In the genomic region with DNA sequence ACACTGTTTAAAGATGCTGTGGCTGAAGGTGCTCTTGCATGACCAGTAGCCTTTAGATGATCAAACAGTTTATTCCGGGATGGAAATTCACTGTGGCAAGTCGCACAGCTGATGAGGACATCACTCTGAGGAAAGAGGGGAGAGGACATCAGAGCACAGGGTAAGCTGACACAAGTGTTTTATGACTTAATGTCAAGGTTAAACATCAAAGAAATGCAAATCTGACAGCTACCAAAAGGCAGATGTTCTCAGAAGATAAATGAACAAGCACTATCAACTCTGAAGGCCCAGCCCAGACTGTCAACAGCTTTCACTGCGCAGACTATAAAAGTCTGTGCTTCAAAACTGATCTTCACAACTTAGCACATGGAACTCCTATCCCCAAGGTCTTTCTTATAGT, we compare ENCODE assay signal across 22 mouse cellular contexts. TPM values are rescaled to one million over a fixed set of nuclear protein-coding genes. Genes with fewer than 3 reads are reported as not detected.
DNase-seq lines count a peak whose midpoint lies in the region; ATAC-seq and TF ChIP-seq lines count a peak whose summit lies in the region.
"Had no signal": no experiment of that assay in that cellular context is flagged by ENCODE, and none has a peak within 500 bp of the region (broad histone marks: within the 10 kb centered on the region; RNA-seq: fewer than 3 reads in every experiment).

No protein-coding gene starts in this region.

- no peak for TF ChIP-seq RAD21 in MEL (IDR thresholded peaks at IDR 0.05; ENCODE audit: low read depth, low read length)

- no peak for TF ChIP-seq EP300 in MEL (IDR thresholded peaks at IDR 0.05; ENCODE audit: low read depth in 1 of 2, low read length in 2 of 2)

- no peaks in the 10 kb centered on the region for H3K9me3 ChIP-seq in midbrain, embryonic 11.5 days (ENCODE audit: control insufficient read depth, low read length)
- H3K9me3 ChIP-seq in midbrain, embryonic 10.5 days (replicated peaks), result no peaks in the 10 kb centered on the region
- no peaks in the 10 kb centered on the region for H3K9me3 ChIP-seq in MEL (replicated peaks; ENCODE audit: insufficient read depth, low read length)
- H3K9me3 ChIP-seq in hindbrain, embryonic 10.5 days, result no peaks in the 10 kb centered on the region
- H3K9me3 ChIP-seq: embryonic facial prominence, embryonic 13.5 days; forebrain, embryonic 13.5 days; heart, embryonic 13.5 days; hindbrain, embryonic 12.5 days had no signal

- H3K4me3 ChIP-seq in midbrain, embryonic 11.5 days (ENCODE audit: low read depth, low read length), result no peak overlapping the region
- H3K4me3 ChIP-seq in midbrain, embryonic 10.5 days, result no peak overlapping the region
- no peak overlapping the region for H3K4me3 ChIP-seq in MEL (ENCODE audit: control insufficient read depth in 1 of 2, insufficient read depth in 1 of 2, low read depth in 2 of 2, low read length in 2 of 2)
- H3K4me3 ChIP-seq in hindbrain, embryonic 10.5 days, result no peak overlapping the region
- H3K4me3 ChIP-seq: embryonic facial prominence, embryonic 13.5 days; forebrain, embryonic 13.5 days; gastrocnemius, adult 2 months; heart, embryonic 13.5 days; hindbrain, embryonic 12.5 days had no signal

- TF ChIP-seq CTCF in MEL (IDR thresholded peaks at IDR 0.05 in 2 of 3, conservative IDR thresholded peaks at IDR 0.05 in 1 of 3; ENCODE audit: control insufficient read depth in 1 of 3, insufficient read depth in 1 of 3, low read depth in 2 of 3, low read length in 3 of 3, poor library complexity in 1 of 3, severe bottlenecking in 1 of 3), result no peak

- no peak for TF ChIP-seq POLR2A in MEL (IDR thresholded peaks at IDR 0.05; ENCODE audit: control insufficient read depth in 1 of 2, insufficient read depth in 1 of 2, low read depth in 1 of 2, low read length in 2 of 2, poor library complexity in 1 of 2)

- H3K4me2 ChIP-seq in midbrain, embryonic 11.5 days, result no peak overlapping the region
- H3K4me2 ChIP-seq: embryonic facial prominence, embryonic 13.5 days; forebrain, embryonic 13.5 days; heart, embryonic 13.5 days; hindbrain, embryonic 12.5 days had no signal

- WGBS in midbrain, embryonic 11.5 days, result 76% methylated on average over 3 of the region's 3 CpGs
- 93% methylated on average over 3 of the region's 3 CpGs for WGBS in midbrain, embryonic 10.5 days
- 91% methylated on average over 3 of the region's 3 CpGs for WGBS in hindbrain, embryonic 10.5 days

- no peak overlapping the region for H3K27ac ChIP-seq in midbrain, embryonic 11.5 days (ENCODE audit: low read depth, low read length)
- H3K27ac ChIP-seq in midbrain, embryonic 10.5 days (replicated peaks), result no peak overlapping the region
- H3K27ac ChIP-seq in MEL (ENCODE audit: control insufficient read depth, low read depth, low read length), result no peak overlapping the region
- H3K27ac ChIP-seq in hindbrain, embryonic 10.5 days, result no peak overlapping the region
- H3K27ac ChIP-seq: embryonic facial prominence, embryonic 13.5 days; forebrain, embryonic 13.5 days; gastrocnemius, adult 2 months; heart, embryonic 13.5 days; hindbrain, embryonic 12.5 days had no signal

- peak; percentile 61 for DNase-seq in midbrain, embryonic 11.5 days (ENCODE audit: low spot score, missing footprints)
- DNase-seq in midbrain, embryonic 10.5 days (ENCODE audit: low spot score), result no peak
- no peak for DNase-seq in MEL (ENCODE audit: low read depth, low spot score)
- DNase-seq in adrenal gland, postnatal 14 days, result peak; percentile 59
- DNase-seq in hindbrain, embryonic 10.5 days (ENCODE audit: low spot score), result no peak
- DNase-seq in urinary bladder, adult 18-20 months (ENCODE audit: low spot score in 2 of 2), result no peak
- DNase-seq: cerebellum, adult 11-12 months; cerebellum, adult 9-10 months; cerebellum, postnatal 25 days; forebrain, postnatal 0 days; gastrocnemius, adult 2 months; gastrocnemius, postnatal 36 days; heart, adult 11 months; heart, postnatal 36 days; kidney, adult 11 months had no signal

- H3K79me2 ChIP-seq in MEL (ENCODE audit: control insufficient read depth, insufficient read depth, low read length, poor library complexity), result no peaks in the 10 kb centered on the region

- no peak overlapping the region for H3K9ac ChIP-seq in midbrain, embryonic 11.5 days (ENCODE audit: low read length)
- no peak overlapping the region for H3K9ac ChIP-seq in MEL (ENCODE audit: control insufficient read depth, low read depth, low read length, poor library complexity, severe bottlenecking)
- H3K9ac ChIP-seq: embryonic facial prominence, embryonic 13.5 days; forebrain, embryonic 13.5 days; forebrain, postnatal 0 days; heart, embryonic 13.5 days; hindbrain, embryonic 12.5 days had no signal

- peaks cover 3% of the 10 kb centered on the region; the same call in 1 of the 2 replicates for H3K36me3 ChIP-seq in midbrain, embryonic 11.5 days (ENCODE audit: control insufficient read depth, insufficient read depth, low read length)
- peaks cover 83% of the 10 kb centered on the region for H3K36me3 ChIP-seq in midbrain, embryonic 10.5 days
- H3K36me3 ChIP-seq in MEL (ENCODE audit: control insufficient read depth in 1 of 2, insufficient read depth in 2 of 2, low read length in 2 of 2), result peaks cover 8 to 28% of the 10 kb centered on the region in 2 experiments
- H3K36me3 ChIP-seq in hindbrain, embryonic 10.5 days, result peaks cover 83% of the 10 kb centered on the region

- no peak for ATAC-seq in midbrain, embryonic 11.5 days (ENCODE audit: low FRiP score)
- ATAC-seq in megakaryocyte-erythroid progenitor cell, adult 5-6 weeks (replicated peaks; ENCODE audit: low FRiP score, low TSS enrichment, poor library complexity, severe bottlenecking), result peak; percentile 65
- ATAC-seq in erythroid progenitor cell, adult 5-6 weeks (replicated peaks; ENCODE audit: low FRiP score, poor library complexity, severe bottlenecking), result no peak
- ATAC-seq: forebrain, embryonic 13.5 days; forebrain, postnatal 0 days; hindbrain, embryonic 16.5 days had no signal

- H3K27me3 ChIP-seq in midbrain, embryonic 11.5 days (ENCODE audit: control insufficient read depth, insufficient read depth, low read length), result no peaks in the 10 kb centered on the region
- H3K27me3 ChIP-seq in midbrain, embryonic 10.5 days (ENCODE audit: low read depth, poor library complexity, severe bottlenecking), result no peaks in the 10 kb centered on the region
- H3K27me3 ChIP-seq in MEL (ENCODE audit: control insufficient read depth in 1 of 2, insufficient read depth in 2 of 2, low read length in 2 of 2), result no peaks in the 10 kb centered on the region
- no peaks in the 10 kb centered on the region for H3K27me3 ChIP-seq in hindbrain, embryonic 10.5 days (ENCODE audit: insufficient read depth, poor library complexity, severe bottlenecking)
- H3K27me3 ChIP-seq: embryonic facial prominence, embryonic 13.5 days; forebrain, embryonic 13.5 days; heart, embryonic 13.5 days; hindbrain, embryonic 12.5 days had no signal

- H3K4me1 ChIP-seq in midbrain, embryonic 11.5 days (ENCODE audit: control insufficient read depth, insufficient read depth, low read length), result no peaks in the 10 kb centered on the region
- H3K4me1 ChIP-seq in midbrain, embryonic 10.5 days, result no peaks in the 10 kb centered on the region
- peaks cover 2 to 5% of the 10 kb centered on the region in 2 experiments for H3K4me1 ChIP-seq in MEL (ENCODE audit: control insufficient read depth in 1 of 2, insufficient read depth in 2 of 2, low read length in 2 of 2)
- H3K4me1 ChIP-seq in hindbrain, embryonic 10.5 days (replicated peaks), result no peaks in the 10 kb centered on the region
- H3K4me1 ChIP-seq: embryonic facial prominence, embryonic 13.5 days; forebrain, embryonic 13.5 days; heart, embryonic 13.5 days; hindbrain, embryonic 12.5 days had no signal

RNA-seq across cellular contexts. Expression of a gene that starts 23.2 kb away (rescaled TPM):
- polyA plus RNA-seq in midbrain, embryonic 11.5 days (2014; fragmentation: Nextera tagmentation; extraction: Ambion mirVana), result 20.0 and 21.0 TPM in 2 replicates
- 12.9 TPM in 2 replicates for polyA plus RNA-seq in midbrain, embryonic 10.5 days (2016; fragmentation: Nextera tagmentation; extraction: Ambion mirVana)
- 40.8 and 44.0 TPM in 2 replicates for total RNA-seq in MEL (2012; rRNA removed)
- 100 to 1,000 TPM in 1 of 2 experiments, 10 to 100 TPM in 1; 83.6 to 136 TPM for polyA plus RNA-seq in MEL (2012; ENCODE audit: insufficient read depth in 1 of 2, insufficient read length in 2 of 2, low read depth in 1 of 2, low replicate concordance in 2 of 2, missing spikeins in 1 of 2)
- total RNA-seq in adrenal gland, postnatal 14 days (2021), result 43.6 and 46.9 TPM in 2 replicates
- 39.6 and 43.5 TPM in 2 replicates for total RNA-seq in megakaryocyte-erythroid progenitor cell, adult 5-6 weeks (2014; fragmentation: Nextera tagmentation)
- total RNA-seq in megakaryocyte-erythroid progenitor cell, adult 5-6 weeks (2017), result 70.9 and 82.4 TPM in 2 replicates
- 10.6 and 13.9 TPM in 2 replicates for polyA plus RNA-seq in hindbrain, embryonic 10.5 days (2016; fragmentation: Nextera tagmentation; extraction: Ambion mirVana)
- 10.8 and 20.5 TPM in 2 replicates for total RNA-seq in erythroid progenitor cell, adult 5-6 weeks (2015; ENCODE audit: low replicate concordance)
- 15.2 and 15.8 TPM in 2 replicates for total RNA-seq in erythroid progenitor cell, adult 5-6 weeks (2017; ENCODE audit: low replicate concordance)

RNA-seq across cellular contexts. Expression of a gene that starts 38.6 kb away (rescaled TPM):
- polyA plus RNA-seq in midbrain, embryonic 11.5 days (2014; fragmentation: Nextera tagmentation; extraction: Ambion mirVana), result 134 and 162 TPM in 2 replicates
- 122 and 139 TPM in 2 replicates for polyA plus RNA-seq in midbrain, embryonic 10.5 days (2016; fragmentation: Nextera tagmentation; extraction: Ambion mirVana)
- total RNA-seq in MEL (2012; rRNA removed), result 57.5 and 66.6 TPM in 2 replicates
- polyA plus RNA-seq in MEL (2012; ENCODE audit: insufficient read depth in 1 of 2, insufficient read length in 2 of 2, low read depth in 1 of 2, low replicate concordance in 2 of 2, missing spikeins in 1 of 2), result 100 to 1,000 TPM in 1 of 2 experiments, 10 to 100 TPM in 1; 72.9 to 319 TPM
- 49.0 and 54.0 TPM in 2 replicates for total RNA-seq in adrenal gland, postnatal 14 days (2021)
- total RNA-seq in megakaryocyte-erythroid progenitor cell, adult 5-6 weeks (2014; fragmentation: Nextera tagmentation), result 63.7 and 68.4 TPM in 2 replicates
- 64.8 and 73.8 TPM in 2 replicates for total RNA-seq in megakaryocyte-erythroid progenitor cell, adult 5-6 weeks (2017)
- 113 and 115 TPM in 2 replicates for polyA plus RNA-seq in hindbrain, embryonic 10.5 days (2016; fragmentation: Nextera tagmentation; extraction: Ambion mirVana)
- total RNA-seq in erythroid progenitor cell, adult 5-6 weeks (2015; ENCODE audit: low replicate concordance), result 12.6 and 20.1 TPM in 2 replicates
- total RNA-seq in erythroid progenitor cell, adult 5-6 weeks (2017; ENCODE audit: low replicate concordance), result 10.0 and 11.1 TPM in 2 replicates

RNA-seq across cellular contexts. Expression of a gene that starts 38.7 kb away (rescaled TPM):
- polyA plus RNA-seq in midbrain, embryonic 11.5 days (2014; fragmentation: Nextera tagmentation; extraction: Ambion mirVana), result 27.7 and 33.2 TPM in 2 replicates
- polyA plus RNA-seq in midbrain, embryonic 10.5 days (2016; fragmentation: Nextera tagmentation; extraction: Ambion mirVana), result 45.8 and 52.2 TPM in 2 replicates
- total RNA-seq in MEL (2012; rRNA removed), result 45.7 and 47.0 TPM in 2 replicates
- 10 to 100 TPM in 1 of 2 experiments, not detected in 1; 34.6 TPM for polyA plus RNA-seq in MEL (2012; ENCODE audit: insufficient read depth in 1 of 2, insufficient read length in 2 of 2, low read depth in 1 of 2, low replicate concordance in 2 of 2, missing spikeins in 1 of 2)
- 14.3 and 14.5 TPM in 2 replicates for total RNA-seq in adrenal gland, postnatal 14 days (2021)
- 31.5 and 46.9 TPM in 2 replicates for total RNA-seq in megakaryocyte-erythroid progenitor cell, adult 5-6 weeks (2014; fragmentation: Nextera tagmentation)
- total RNA-seq in megakaryocyte-erythroid progenitor cell, adult 5-6 weeks (2017), result 23.1 and 23.4 TPM in 2 replicates
- polyA plus RNA-seq in hindbrain, embryonic 10.5 days (2016; fragmentation: Nextera tagmentation; extraction: Ambion mirVana), result 44.3 and 50.8 TPM in 2 replicates
- 12.6 and 15.9 TPM in 2 replicates for total RNA-seq in erythroid progenitor cell, adult 5-6 weeks (2015; ENCODE audit: low replicate concordance)
- 5.4 and 11.6 TPM in 2 replicates for total RNA-seq in erythroid progenitor cell, adult 5-6 weeks (2017; ENCODE audit: low replicate concordance)

Comparison
In these comparisons a context has a peak if more than half of its experiments do, and no peak if none do; other contexts are left out.
1. DNase-seq: peak in midbrain, embryonic 11.5 days (single experiment) and adrenal gland, postnatal 14 days (single experiment); none in midbrain, embryonic 10.5 days (single experiment), MEL (single experiment), hindbrain, embryonic 10.5 days (single experiment) and urinary bladder, adult 18-20 months (0 of 2).